Mouse (Mus musculus): ENCODE measurements around the gene Medag.

DNA sequence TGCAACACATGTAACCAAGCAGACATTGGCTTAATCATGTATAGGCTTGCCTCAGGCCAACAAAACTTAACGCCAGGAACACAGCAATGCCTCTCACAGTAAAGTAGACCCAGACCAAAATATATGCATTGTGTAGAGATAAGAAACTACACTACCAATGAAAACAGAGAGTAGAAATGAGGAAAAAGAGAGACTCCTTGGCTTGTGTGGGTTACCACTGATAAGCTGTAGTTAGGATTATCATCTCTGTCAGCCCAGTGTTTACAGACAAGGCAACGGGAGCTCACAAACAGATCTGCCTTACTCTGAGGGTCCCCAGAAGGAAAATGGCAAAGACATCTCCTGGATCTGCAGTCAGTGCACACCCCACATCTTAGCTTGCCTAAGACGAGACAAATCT is 25.0 kb downstream of the Medag start:
- no peak for TF ChIP-seq CTCF (IDR thresholded peaks at IDR 0.05; ENCODE audit: extremely low read depth, insufficient read length, insufficient replicate concordance, low read depth, low read length)
- no peak for TF ChIP-seq POLR2A (IDR thresholded peaks at IDR 0.05; ENCODE audit: low read depth, low read length)

Measured in small intestine, adult 2 months (tissue).